Mouse (Mus musculus) brain, embryonic 14.5 days (tissue): ENCODE measurements around the gene P4hb. TPM values are rescaled to one million over a fixed set of nuclear protein-coding genes. Genes with fewer than 3 reads are reported as not detected.

ENCODE experiments used
- DNase-seq: peaks from one replicate; pipeline ENCODE4 v3.0.0-alpha.2; 2011; ENCODE audit warnings: low read depth
- CTCF ChIP-seq: fragments of 200-500 bp; IDR thresholded peaks from 2 replicates; pipeline ENCODE4 v1.5.1; 2012; ENCODE audit warnings: inconsistent platforms, mild to moderate bottlenecking, moderate library complexity, borderline replicate concordance; ENCODE audit not compliant: insufficient read depth, insufficient read length; ENCODE audit errors: extremely low read depth
- POLR2A ChIP-seq: fragments of 200-500 bp; IDR thresholded peaks from 2 replicates; pipeline ENCODE4 v1.6.1; 2012; ENCODE audit warnings: mild to moderate bottlenecking, inconsistent platforms, borderline replicate concordance; ENCODE audit not compliant: poor library complexity, insufficient read depth, insufficient read length, severe bottlenecking; ENCODE audit errors: extremely low read depth
- polyA plus RNA-seq: library from polyadenylated mRNA; depleted of rRNA; stranded (reverse); fragments of >200 nt; gene quantifications from 2 replicates; pipeline ENCODE4 v1.2.3, GENCODE M21; 2012; rRNA removed

The P4hb gene
- polyA plus RNA-seq, 1 experiment: 206 TPM

- TF ChIP-seq POLR2A (no peak), CTCF (no peak)
- DNase-seq: peak; percentile 42
These were observed 62.5 kb downstream of the P4hb start for GRCm38 (mm10) chr11:120510375-120511030.

Other genes starting within 250 kb of the P4hb start
- gene Actg1, start 224.7 kb downstream of the P4hb start, polyA plus RNA-seq: 1,716 and 3,108 TPM in 2 replicates
- 0.95 and 0.96 TPM in 2 replicates for gene Fscn2, start 211.7 kb downstream of the P4hb start, polyA plus RNA-seq
- gene Faap100, start 194.5 kb downstream of the P4hb start, polyA plus RNA-seq: 114 and 122 TPM in 2 replicates
- gene Nploc4, start 135.5 kb downstream of the P4hb start, polyA plus RNA-seq: 62.6 and 63.2 TPM in 2 replicates
- gene Tspan10, start 130.6 kb downstream of the P4hb start, polyA plus RNA-seq: 0.04 and 0.10 TPM in 2 replicates
- gene Pde6g, start 119.8 kb downstream of the P4hb start, polyA plus RNA-seq: 0.34 and 0.53 TPM in 2 replicates
- gene Oxld1, start 115.2 kb downstream of the P4hb start, polyA plus RNA-seq: 7.1 and 12.2 TPM in 2 replicates
- 24.2 and 35.7 TPM in 2 replicates for gene Ccdc137, start 115.1 kb downstream of the P4hb start, polyA plus RNA-seq
- 42.4 and 45.8 TPM in 2 replicates for gene Arl16, start 105.6 kb downstream of the P4hb start, polyA plus RNA-seq
- 96.3 and 107 TPM in 2 replicates for gene Mrpl12, start 88.6 kb downstream of the P4hb start, polyA plus RNA-seq
- 40.6 and 57.3 TPM in 2 replicates for gene Slc25a10, start 81.4 kb downstream of the P4hb start, polyA plus RNA-seq
- gene Gcgr, start 42.6 kb downstream of the P4hb start, polyA plus RNA-seq: 0.32 and 0.36 TPM in 2 replicates
- 204 and 253 TPM in 2 replicates for gene Mcrip1, start 23.5 kb downstream of the P4hb start, polyA plus RNA-seq
- gene Ppp1r27, start 22.1 kb downstream of the P4hb start, polyA plus RNA-seq: not detected in 2 replicates
- 540 and 581 TPM in 2 replicates for gene Arhgdia, start 8.4 kb upstream of the P4hb start, polyA plus RNA-seq
- gene Alyref, start 25.1 kb upstream of the P4hb start, polyA plus RNA-seq: 86.8 and 89.7 TPM in 2 replicates
- 175 and 222 TPM in 2 replicates for gene Anapc11, start 25.2 kb upstream of the P4hb start, polyA plus RNA-seq
- gene Npb, start 35.2 kb upstream of the P4hb start, polyA plus RNA-seq: 0.29 and 0.45 TPM in 2 replicates
- 229 and 307 TPM in 2 replicates for gene Pcyt2, start 44.7 kb upstream of the P4hb start, polyA plus RNA-seq
- 59.4 and 85.8 TPM in 2 replicates for gene Sirt7, start 52.0 kb upstream of the P4hb start, polyA plus RNA-seq
- 57.4 and 57.6 TPM in 2 replicates for gene Mafg, start 60.3 kb upstream of the P4hb start, polyA plus RNA-seq
- gene Pycr1, start 70.5 kb upstream of the P4hb start, polyA plus RNA-seq: 19.9 and 26.8 TPM in 2 replicates
- 0.35 and 0.51 TPM in 2 replicates for gene Myadml2, start 74.9 kb upstream of the P4hb start, polyA plus RNA-seq
- gene Notum, start 87.9 kb upstream of the P4hb start, polyA plus RNA-seq: 1.7 and 2.7 TPM in 2 replicates
- gene Aspscr1, start 99.7 kb upstream of the P4hb start, polyA plus RNA-seq: 83.0 and 90.3 TPM in 2 replicates
- 59.7 and 89.6 TPM in 2 replicates for gene Cenpx, start 140.5 kb upstream of the P4hb start, polyA plus RNA-seq
- gene Lrrc45, start 140.7 kb upstream of the P4hb start, polyA plus RNA-seq: 97.6 and 128 TPM in 2 replicates
- 425 and 438 TPM in 2 replicates for gene Rac3, start 148.2 kb upstream of the P4hb start, polyA plus RNA-seq
- gene Dcxr, start 154.0 kb upstream of the P4hb start, polyA plus RNA-seq: 8.6 and 11.8 TPM in 2 replicates
- 0.53 and 0.66 TPM in 2 replicates for gene Cbr2, start 158.9 kb upstream of the P4hb start, polyA plus RNA-seq
- gene Hmga1b, start 189.5 kb upstream of the P4hb start, polyA plus RNA-seq: 0.76 and 1.9 TPM in 2 replicates
- gene Rfng, start 211.0 kb upstream of the P4hb start, polyA plus RNA-seq: 117 and 119 TPM in 2 replicates
- gene Gps1, start 211.0 kb upstream of the P4hb start, polyA plus RNA-seq: 277 and 337 TPM in 2 replicates
- gene Dus1l, start 223.2 kb upstream of the P4hb start, polyA plus RNA-seq: 38.9 and 43.9 TPM in 2 replicates